Mouse (Mus musculus) liver, embryonic 16.5 days (tissue): ENCODE data around the gene Gltp. TPM values are rescaled to one million over a fixed set of nuclear protein-coding genes. Genes with fewer than 3 reads are reported as not detected.
A peak's percentile ranks its signal among the peaks of the same experiment; 100 is the strongest.

Experiments used
- ATAC-seq: fragments of 200-750 bp; cut with Nextera tagmentation; 2 replicates; pipeline ENCODE4 v1.8.0; 2017; ENCODE audit warnings: low read depth, mild to moderate bottlenecking, moderate number of reproducible peaks, moderate library complexity
- H3K27ac ChIP-seq: fragments of 300-500 bp; sonication (generic); 2 replicates; pipeline ENCODE4 v1.5.1; 2014; ENCODE audit warnings: mild to moderate bottlenecking, low read length
- H3K27me3 ChIP-seq: fragments of 300-500 bp; sonication (generic); 2 replicates; pipeline ENCODE4 v1.6.1; 2014; ENCODE audit warnings: low read depth, low read length, mixed read lengths; ENCODE audit not compliant: control insufficient read depth, insufficient read depth
- H3K36me3 ChIP-seq: fragments of 300-500 bp; sonication (generic); 2 replicates; pipeline ENCODE4 v1.6.1; 2014; ENCODE audit warnings: mild to moderate bottlenecking; ENCODE audit not compliant: control insufficient read depth, insufficient read depth
- H3K4me1 ChIP-seq: fragments of 300-500 bp; sonication (generic); 2 replicates; pipeline ENCODE4 v1.6.1; 2014; ENCODE audit warnings: low read depth, low read length, mixed read lengths; ENCODE audit not compliant: control insufficient read depth
- H3K4me2 ChIP-seq: fragments of 300-500 bp; sonication (generic); 2 replicates; pipeline ENCODE4 v1.6.1; 2014; ENCODE audit warnings: low read depth, low read length, mixed read lengths
- H3K4me3 ChIP-seq: fragments of 300-500 bp; sonication (generic); 2 replicates; pipeline ENCODE4 v1.5.1; 2014; ENCODE audit warnings: low read depth, mild to moderate bottlenecking, low read length
- H3K9ac ChIP-seq: fragments of 300-500 bp; sonication (generic); 2 replicates; pipeline ENCODE4 v1.6.1; 2014; ENCODE audit warnings: low read depth, low read length
- H3K9me3 ChIP-seq: fragments of 300-500 bp; sonication (generic); replicated peaks from 2 replicates; pipeline ENCODE4 v1.6.1; 2016; ENCODE audit warnings: low read length; ENCODE audit not compliant: control insufficient read depth
- WGBS: fragments of 180-500 bp; shearing (Covaris S2); extraction: QIAGEN DNeasy Blood & Tissue Kit; methylation state at CpG from one replicate; pipeline ENCODE4 v1.1.7; 2014; ENCODE audit not compliant: insufficient replicate concordance; 5-methylcytosine and 5-hydroxymethylcytosine counted together
- polyA plus RNA-seq: library from polyadenylated mRNA; unstranded; fragments of >200 nt; fragmentation: Nextera tagmentation; extraction: Ambion mirVana; gene quantifications from 2 replicates; pipeline ENCODE4 v1.2.1, GENCODE M21; 2015

Gltp gene
- polyA plus RNA-seq, 1 experiment from 2014 or later, result 30.3 TPM

GRCm38 (mm10) chr5:114656305-114656704, 34.5 kb downstream of the Gltp start:
- WGBS, result 66% methylated on average over 7 of the region's 7 CpGs
- Histone ChIP-seq H3K36me3 (no peaks in the 10 kb centered on the region), H3K4me1 (peaks cover 3% of the 10 kb centered on the region), H3K4me3 (no peak overlapping the region), H3K27me3 (peaks cover 38% of the 10 kb centered on the region), H3K27ac (no peak overlapping the region), H3K9me3 (no peaks in the 10 kb centered on the region), H3K9ac (no peak overlapping the region), H3K4me2 (no peak overlapping the region)
- ATAC-seq, result no peak

- H3K36me3 ChIP-seq, result no peaks in the 10 kb centered on the region
- no peak for ATAC-seq
These were observed 35.1 kb downstream of the Gltp start for GRCm38 (mm10) chr5:114655721-114656120.

GRCm38 (mm10) chr5:114653656-114654437, 36.9 kb downstream of the Gltp start:
- Histone ChIP-seq H3K9ac (no peak overlapping the region), H3K36me3 (no peaks in the 10 kb centered on the region), H3K4me1 (peaks cover 3% of the 10 kb centered on the region), H3K9me3 (no peaks in the 10 kb centered on the region), H3K27ac (no peak overlapping the region), H3K4me3 (no peak overlapping the region), H3K4me2 (no peak overlapping the region), H3K27me3 (peaks cover 30% of the 10 kb centered on the region)
- 61% methylated on average over 12 of the region's 15 CpGs for WGBS
- no peak for ATAC-seq

More at GRCm38 (mm10) chr5:114655721-114656120, 35.1 kb downstream of the Gltp start:
- Histone ChIP-seq H3K9me3 (no peaks in the 10 kb centered on the region), H3K4me1 (peaks cover 3% of the 10 kb centered on the region), H3K4me2 (no peak overlapping the region), H3K27me3 (peaks cover 38% of the 10 kb centered on the region), H3K27ac (no peak overlapping the region), H3K4me3 (no peak overlapping the region), H3K9ac (no peak overlapping the region)
- WGBS, result 80% methylated on average over 5 of the region's 5 CpGs

- no peak overlapping the region for H3K4me3 ChIP-seq
- 33% methylated on average over 3 of the region's 3 CpGs for WGBS
- ATAC-seq, result no peak
- peaks cover 4% of the 10 kb centered on the region; the same call in 1 of the 2 replicates for H3K4me1 ChIP-seq
- no peak overlapping the region for H3K27ac ChIP-seq
- H3K9ac ChIP-seq, result no peak overlapping the region
- no peak overlapping the region for H3K4me2 ChIP-seq
- H3K36me3 ChIP-seq, result no peaks in the 10 kb centered on the region
- peaks cover 6% of the 10 kb centered on the region for H3K27me3 ChIP-seq
- no peaks in the 10 kb centered on the region for H3K9me3 ChIP-seq
These were observed 39.3 kb downstream of the Gltp start for GRCm38 (mm10) chr5:114651449-114651848.

- Histone ChIP-seq H3K9ac (no peak overlapping the region), H3K4me2 (no peak overlapping the region)
These were observed 39.8 kb downstream of the Gltp start for GRCm38 (mm10) chr5:114651002-114651401.

GRCm38 (mm10) chr5:114648728-114649311, 42.0 kb downstream of the Gltp start:
- 70% methylated on average over 11 of the region's 11 CpGs for WGBS
- Histone ChIP-seq H3K4me1 (peaks cover 4% of the 10 kb centered on the region; the same call in 1 of the 2 replicates), H3K36me3 (no peaks in the 10 kb centered on the region), H3K27me3 (peaks cover 4% of the 10 kb centered on the region; the same call in 1 of the 2 replicates), H3K4me3 (no peak overlapping the region), H3K27ac (no peak overlapping the region), H3K4me2 (no peak overlapping the region), H3K9ac (no peak overlapping the region), H3K9me3 (no peaks in the 10 kb centered on the region)
- no peak for ATAC-seq

More at GRCm38 (mm10) chr5:114651002-114651401, 39.8 kb downstream of the Gltp start:
- Histone ChIP-seq H3K4me1 (peaks cover 4% of the 10 kb centered on the region; the same call in 1 of the 2 replicates), H3K36me3 (no peaks in the 10 kb centered on the region), H3K27me3 (peaks cover 4% of the 10 kb centered on the region), H3K27ac (no peak overlapping the region), H3K9me3 (no peaks in the 10 kb centered on the region), H3K4me3 (no peak overlapping the region)
- WGBS, result 33% methylated on average over 14 of the region's 14 CpGs
- ATAC-seq, result no peak

GRCm38 (mm10) chr5:114647211-114647974, 43.4 kb downstream of the Gltp start:
- no peaks in the 10 kb centered on the region for H3K9me3 ChIP-seq
- WGBS, result 2% methylated on average over 27 of the region's 27 CpGs
- ATAC-seq, result peak; percentile 54
- peak overlapping the region; percentile 61 for H3K4me2 ChIP-seq
- H3K4me3 ChIP-seq, result peak overlapping the region; percentile 31
- 0 out of 2 replicates have a peak overlapping the region, but pooled peaks have one; percentile 7 for H3K9ac ChIP-seq
- H3K27ac ChIP-seq, result no peak overlapping the region
- no peaks in the 10 kb centered on the region for H3K36me3 ChIP-seq
- peaks cover 4% of the 10 kb centered on the region; the same call in 1 of the 2 replicates for H3K4me1 ChIP-seq
- peaks cover 4% of the 10 kb centered on the region; the same call in 1 of the 2 replicates for H3K27me3 ChIP-seq

- no peak overlapping the region for H3K4me2 ChIP-seq
- no peak for ATAC-seq
- peaks cover 4% of the 10 kb centered on the region for H3K27me3 ChIP-seq
- H3K9me3 ChIP-seq, result no peaks in the 10 kb centered on the region
- no peak overlapping the region for H3K4me3 ChIP-seq
- H3K36me3 ChIP-seq, result no peaks in the 10 kb centered on the region
- no peak overlapping the region for H3K27ac ChIP-seq
- WGBS, result 63% methylated on average over 5 of the region's 5 CpGs
- peaks cover 4% of the 10 kb centered on the region; the same call in 1 of the 2 replicates for H3K4me1 ChIP-seq
- H3K9ac ChIP-seq, result no peak overlapping the region
These were observed 44.9 kb downstream of the Gltp start for GRCm38 (mm10) chr5:114645916-114646315.
